Mouse (Mus musculus) urinary bladder, postnatal 0 days (tissue): ENCODE results near the gene Pcbp3. TPM values are rescaled to one million over a fixed set of nuclear protein-coding genes. Genes with fewer than 3 reads are reported as not detected.

Experiments
- polyA plus RNA-seq: library from polyadenylated mRNA; unstranded; fragments of >200 nt; fragmentation: Nextera tagmentation; extraction: Ambion mirVana; gene quantifications from 2 replicates; pipeline ENCODE4 v1.2.1, GENCODE M21; 2015

Pcbp3 gene
- polyA plus RNA-seq, result 33.8 and 34.7 TPM in 2 replicates

DNA sequence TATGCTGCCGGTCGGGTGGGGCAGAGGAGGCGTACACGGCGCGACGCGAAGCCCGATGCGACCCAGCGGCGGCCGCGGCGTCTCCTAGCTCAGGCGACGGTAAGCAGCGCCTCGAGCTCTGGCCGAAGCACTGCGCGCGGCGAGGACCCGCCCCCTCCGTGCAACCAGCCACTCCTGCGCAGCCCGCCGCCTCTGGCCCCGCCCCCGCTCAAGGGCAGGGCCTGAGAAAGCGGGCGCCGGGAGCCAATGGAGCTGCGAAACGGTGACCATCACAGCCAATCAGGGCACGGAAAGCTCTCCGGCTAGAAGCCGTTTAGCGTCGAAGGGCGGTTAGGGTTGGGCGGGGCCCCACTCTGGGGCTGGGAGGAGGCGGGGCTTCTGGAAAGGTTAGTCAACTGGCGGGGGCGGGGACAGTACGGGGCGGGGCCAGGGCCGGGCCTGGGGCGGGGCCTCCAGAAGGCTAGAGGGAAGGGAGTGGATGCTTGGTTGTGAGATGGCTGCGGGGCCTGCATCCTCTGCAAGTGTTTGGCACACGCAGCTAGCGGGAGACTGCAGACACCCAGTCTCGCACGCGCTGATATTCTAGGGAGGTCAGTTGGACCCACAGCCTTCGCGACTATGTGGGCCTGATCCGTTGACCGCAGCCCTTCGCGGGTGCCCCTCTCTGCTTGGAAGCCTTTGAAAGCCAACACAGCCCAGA, at the start of gene Pcbp3:
Pcbp3 (minus strand) TSS at position 98 of the 700 bp plus-strand sequence.

DNA sequence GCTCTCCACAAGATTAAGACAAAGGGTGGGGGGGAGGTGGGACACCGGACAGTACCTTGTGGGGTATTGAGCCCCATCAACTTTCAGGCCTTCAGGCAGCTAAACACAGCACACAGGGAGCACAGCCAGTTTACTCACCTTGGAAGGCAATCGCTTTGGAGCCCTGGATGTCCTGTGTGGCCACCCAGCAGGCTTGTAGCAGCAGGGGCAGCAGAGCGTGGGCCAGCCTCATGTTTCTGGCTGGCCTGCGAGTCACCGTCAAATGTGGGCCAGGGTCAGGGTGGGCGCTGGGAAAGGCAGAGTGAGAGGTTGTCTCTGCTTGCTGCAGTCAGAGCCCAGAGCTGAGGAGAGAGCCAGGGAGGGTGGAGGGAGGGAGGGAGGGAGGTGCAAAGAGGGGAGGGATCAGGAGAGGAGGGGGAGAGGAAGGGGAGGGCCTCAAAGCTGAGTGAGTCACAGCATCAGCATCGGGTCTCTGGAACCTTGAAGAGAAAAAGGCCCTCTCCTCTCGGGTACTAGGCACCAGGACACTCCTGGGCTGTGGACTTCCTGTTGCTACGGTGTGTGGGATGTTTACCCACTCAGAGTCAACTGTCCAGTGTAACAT, 235.9 kb downstream of the Pcbp3 start, which contains the start of gene Col6a1:
Col6a1 (minus strand) TSS at position 487 of the 604 bp plus-strand sequence.

Other genes with a start within 250 kb of the Pcbp3 start
- gene Col6a1, start 235.7 kb downstream of the Pcbp3 start, polyA plus RNA-seq, result 458 and 470 TPM in 2 replicates
- gene Slc19a1, start 70.4 kb upstream of the Pcbp3 start, polyA plus RNA-seq, result 10.8 and 14.7 TPM in 2 replicates
- gene Col18a1, start 204.7 kb upstream of the Pcbp3 start, polyA plus RNA-seq, result 54.4 and 62.1 TPM in 2 replicates